Mouse (Mus musculus) lung, embryonic 15.5 days (tissue): ENCODE measurements around the gene Snx19. TPM values are rescaled to one million over a fixed set of nuclear protein-coding genes. Genes with fewer than 3 reads are reported as not detected.
A peak's percentile ranks its signal among the peaks of the same experiment; 100 is the strongest.

Source experiments
- ATAC-seq: fragments of 200-750 bp; cut with Nextera tagmentation; 2 replicates; pipeline ENCODE4 v1.8.0; 2017; ENCODE audit warnings: moderate number of reproducible peaks, borderline replicate concordance; ENCODE audit not compliant: low FRiP score, low TSS enrichment; ENCODE audit errors: extremely low read depth
- H3K27ac ChIP-seq: fragments of 300-500 bp; sonication (generic); 2 replicates; pipeline ENCODE4 v1.5.1; 2015; ENCODE audit warnings: moderate library complexity, mild to moderate bottlenecking, inconsistent platforms
- H3K27me3 ChIP-seq: fragments of 300-500 bp; sonication (generic); 2 replicates; pipeline ENCODE4 v1.6.1; 2015; ENCODE audit warnings: inconsistent platforms
- H3K36me3 ChIP-seq: fragments of 300-500 bp; sonication (generic); 2 replicates; pipeline ENCODE4 v1.6.1; 2015; ENCODE audit warnings: inconsistent platforms
- H3K4me1 ChIP-seq: fragments of 300-500 bp; sonication (generic); 2 replicates; pipeline ENCODE4 v1.6.1; 2015; ENCODE audit warnings: inconsistent platforms
- H3K4me2 ChIP-seq: fragments of 300-500 bp; sonication (generic); 2 replicates; pipeline ENCODE4 v1.6.1; 2015; ENCODE audit warnings: inconsistent platforms, mild to moderate bottlenecking, moderate library complexity
- H3K4me3 ChIP-seq: fragments of 300-500 bp; sonication (generic); 2 replicates; pipeline ENCODE4 v1.5.1; 2015; ENCODE audit warnings: mild to moderate bottlenecking, inconsistent platforms
- H3K9ac ChIP-seq: fragments of 300-500 bp; sonication (generic); 2 replicates; pipeline ENCODE4 v1.6.1; 2015; ENCODE audit warnings: inconsistent platforms
- H3K9me3 ChIP-seq: fragments of 300-500 bp; sonication (generic); 2 replicates; pipeline ENCODE4 v1.6.1; 2016; ENCODE audit warnings: inconsistent platforms
- WGBS: fragments of 180-500 bp; shearing (Covaris S2); methylation state at CpG from one replicate; pipeline ENCODE4 v1.1.7; 2015; 5-methylcytosine and 5-hydroxymethylcytosine counted together
- polyA plus RNA-seq: library from polyadenylated mRNA; unstranded; fragments of >200 nt; fragmentation: Nextera tagmentation; extraction: Ambion mirVana; gene quantifications from 2 replicates; pipeline ENCODE4 v1.2.1, GENCODE M21; 2015

Snx19 gene
- polyA plus RNA-seq, 1 experiment from 2014 or later = 17.1 TPM

DNA sequence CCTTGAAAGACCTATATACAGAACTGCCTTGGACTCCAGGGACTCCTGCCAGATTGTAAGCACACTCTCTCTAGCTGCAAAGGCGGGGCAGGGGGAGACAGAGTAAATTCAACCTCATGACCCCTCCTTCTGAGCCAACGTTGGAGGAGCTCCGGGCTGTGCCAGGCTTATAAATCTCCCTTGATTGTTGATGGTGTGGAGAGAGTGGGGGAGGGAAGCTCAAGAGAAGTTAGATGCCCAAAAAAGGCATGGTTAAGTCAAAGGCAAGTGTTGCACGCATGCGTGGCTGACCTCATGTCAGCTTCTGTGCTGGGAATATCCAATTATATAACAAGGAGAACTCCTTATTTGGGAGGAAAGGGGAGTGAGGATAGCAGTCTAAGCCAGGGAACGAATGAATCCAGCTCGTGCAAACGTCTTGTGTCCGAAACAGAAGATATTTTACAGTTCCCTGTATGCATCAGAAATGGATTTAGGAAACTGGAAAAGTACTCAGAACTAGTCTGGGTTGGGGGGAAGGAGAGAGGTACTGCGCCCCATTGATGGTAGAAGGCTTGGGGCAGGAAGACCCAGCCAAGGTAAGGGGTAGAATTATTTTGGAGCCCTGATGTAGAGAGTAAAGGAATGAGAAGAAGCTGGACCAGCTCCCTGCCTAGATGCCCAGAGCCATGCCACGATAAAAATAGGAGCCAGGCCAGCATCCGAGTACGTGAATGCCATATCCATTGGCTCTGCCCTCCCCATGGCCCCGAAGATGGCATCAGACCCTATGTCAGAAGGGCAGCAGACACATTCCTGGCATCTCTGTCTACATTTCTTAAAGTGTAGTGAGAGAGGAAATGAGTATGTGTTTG is 18.6 kb downstream of the Snx19 start:
- no peaks in the 10 kb centered on the region for H3K27me3 ChIP-seq
- no peak overlapping the region for H3K4me3 ChIP-seq
- H3K9ac ChIP-seq = no peak overlapping the region
- H3K27ac ChIP-seq = peak overlapping the region; percentile 79
- H3K4me2 ChIP-seq = no peak overlapping the region
- peaks cover 13% of the 10 kb centered on the region for H3K4me1 ChIP-seq
- peaks cover 17% of the 10 kb centered on the region; the same call in 1 of the 2 replicates for H3K36me3 ChIP-seq
- peak; percentile 91 for ATAC-seq
- 51% methylated on average over 14 of the region's 14 CpGs for WGBS
- H3K9me3 ChIP-seq = no peaks in the 10 kb centered on the region

DNA sequence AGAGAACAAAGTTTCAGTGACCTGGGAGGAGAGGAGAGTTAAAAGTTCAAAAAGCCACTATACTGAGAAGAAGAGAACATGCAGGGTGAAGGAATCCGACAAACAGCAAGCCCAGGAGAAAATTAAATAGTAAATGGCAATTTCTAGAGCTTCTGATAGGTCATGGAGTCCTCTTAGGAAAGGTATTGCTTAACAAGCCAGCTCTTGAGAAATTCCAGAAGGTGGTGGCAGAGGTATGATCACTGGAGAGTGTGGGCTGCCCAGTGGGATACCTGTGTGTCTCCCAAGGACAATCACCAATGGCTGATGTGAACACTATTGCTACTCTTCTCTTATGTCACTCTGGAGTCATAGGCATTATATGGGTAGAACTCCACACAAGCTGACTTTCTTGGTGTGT is 19.2 kb downstream of the Snx19 start:
- H3K27ac ChIP-seq = peak overlapping the region; percentile 79
- no peak overlapping the region for H3K4me3 ChIP-seq
- peaks cover 13% of the 10 kb centered on the region for H3K4me1 ChIP-seq
- WGBS = 76% methylated on average over 1 of the region's 1 CpGs
- H3K36me3 ChIP-seq = peaks cover 14% of the 10 kb centered on the region; the same call in 1 of the 2 replicates
- ATAC-seq = no peak
- no peak overlapping the region for H3K4me2 ChIP-seq
- H3K27me3 ChIP-seq = no peaks in the 10 kb centered on the region
- H3K9me3 ChIP-seq = no peaks in the 10 kb centered on the region
- no peak overlapping the region for H3K9ac ChIP-seq

DNA sequence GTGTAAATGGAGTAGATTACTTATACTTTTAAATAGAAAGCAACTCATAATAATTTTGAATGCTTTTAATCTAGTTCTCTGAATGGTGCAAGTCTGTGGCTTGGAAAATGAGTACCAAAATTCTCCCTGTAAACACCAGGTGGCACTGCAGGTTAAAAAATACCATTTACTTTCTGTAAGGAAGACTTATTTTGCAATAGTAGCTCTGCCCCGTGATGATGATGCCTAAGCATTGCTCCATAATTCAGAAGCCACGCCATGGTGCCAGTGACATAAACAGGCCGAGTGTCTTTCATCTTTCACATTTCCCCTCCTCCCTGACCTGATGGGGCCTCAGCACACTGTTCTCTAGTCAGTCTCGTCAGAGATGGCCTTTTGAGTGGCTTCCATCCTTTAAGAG is 21.6 kb downstream of the Snx19 start:
- H3K27ac ChIP-seq = no peak overlapping the region
- H3K27me3 ChIP-seq = no peaks in the 10 kb centered on the region
- no peak for ATAC-seq
- H3K4me3 ChIP-seq = no peak overlapping the region
- H3K4me1 ChIP-seq = peaks cover 13% of the 10 kb centered on the region
- H3K9ac ChIP-seq = no peak overlapping the region
- H3K9me3 ChIP-seq = no peaks in the 10 kb centered on the region
- no peak overlapping the region for H3K4me2 ChIP-seq
- peaks cover 9% of the 10 kb centered on the region; the same call in 1 of the 2 replicates for H3K36me3 ChIP-seq
- 23% methylated on average over 4 of the region's 4 CpGs for WGBS

DNA sequence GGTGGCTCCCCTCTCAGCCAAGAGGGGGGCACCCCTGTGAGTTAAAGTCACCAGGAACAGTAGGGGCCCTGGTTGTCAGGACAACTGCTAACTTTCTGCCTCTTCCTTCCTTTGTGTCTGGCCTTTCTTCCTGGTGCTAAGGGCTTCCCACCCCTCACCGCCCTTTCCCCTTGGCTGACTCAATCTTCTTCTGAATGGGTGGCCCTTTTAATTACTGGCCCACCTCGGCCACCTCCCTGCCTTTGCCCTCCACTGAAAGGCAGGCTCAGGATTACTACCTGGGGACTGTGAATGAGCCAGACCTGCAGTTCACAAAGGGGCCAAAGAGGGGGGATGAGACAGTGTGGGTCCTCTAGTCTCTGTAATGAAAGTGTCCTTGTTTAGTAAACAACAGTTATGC is 23.0 kb downstream of the Snx19 start:
- H3K9ac ChIP-seq = no peak overlapping the region

DNA sequence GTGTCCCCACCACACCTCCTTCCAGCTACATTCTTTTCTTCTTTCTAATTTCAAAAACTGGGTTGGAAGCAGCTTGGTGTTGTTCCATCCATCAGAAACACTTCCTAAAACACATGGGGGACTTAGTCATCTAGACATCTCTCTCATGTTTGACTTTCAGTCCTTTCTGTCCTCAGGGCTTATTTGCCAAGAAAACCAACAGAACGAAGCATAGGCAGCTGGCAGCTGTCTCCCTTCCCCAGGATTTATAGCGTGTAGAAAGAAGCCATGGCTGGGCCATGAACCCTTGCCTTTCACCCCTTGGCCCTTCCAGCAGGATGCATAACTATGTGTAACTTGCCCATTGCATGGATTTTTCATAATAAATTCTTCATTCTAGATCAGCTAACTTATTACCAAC is 23.9 kb downstream of the Snx19 start:
- peaks cover 10% of the 10 kb centered on the region; the same call in 1 of the 2 replicates for H3K36me3 ChIP-seq
- no peak overlapping the region for H3K4me3 ChIP-seq
- 36% methylated on average over 2 of the region's 2 CpGs for WGBS
- ATAC-seq = peak; percentile 75; the same call in 1 of the 2 replicates
- H3K27ac ChIP-seq = no peak overlapping the region
- no peak overlapping the region for H3K4me2 ChIP-seq
- no peaks in the 10 kb centered on the region for H3K9me3 ChIP-seq
- H3K4me1 ChIP-seq = 0 out of 2 replicates have a peak, but pooled peaks cover under 1% of the 10 kb centered on the region
- H3K27me3 ChIP-seq = no peaks in the 10 kb centered on the region
- H3K9ac ChIP-seq = no peak overlapping the region

More for the DNA sequence above, 23.0 kb downstream of the Snx19 start:
- peaks cover 8% of the 10 kb centered on the region for H3K4me1 ChIP-seq
- ATAC-seq = no peak
- H3K9me3 ChIP-seq = no peaks in the 10 kb centered on the region
- H3K27ac ChIP-seq = no peak overlapping the region
- no peaks in the 10 kb centered on the region for H3K27me3 ChIP-seq
- peaks cover 10% of the 10 kb centered on the region; the same call in 1 of the 2 replicates for H3K36me3 ChIP-seq
- H3K4me3 ChIP-seq = no peak overlapping the region
- WGBS = 68% methylated on average over 2 of the region's 2 CpGs
- no peak overlapping the region for H3K4me2 ChIP-seq

DNA sequence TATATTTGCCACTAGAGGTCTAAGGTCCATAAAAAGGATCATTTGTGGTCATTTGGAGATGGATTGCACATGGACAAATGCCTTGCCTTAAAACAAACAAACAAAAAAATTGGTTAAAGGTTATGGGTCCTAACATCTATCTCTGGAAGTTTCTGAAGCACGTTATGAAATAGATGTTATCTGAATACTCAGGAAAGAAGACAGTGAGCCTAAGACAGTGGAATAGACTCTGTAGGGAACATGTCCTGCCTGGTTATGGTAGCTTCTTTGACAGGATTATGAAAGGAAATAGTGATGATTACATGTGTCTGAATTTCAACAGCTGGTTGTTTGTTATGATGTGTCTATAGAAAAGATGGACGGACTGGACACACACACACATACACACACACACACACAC is 27.6 kb downstream of the Snx19 start:
- H3K27ac ChIP-seq = no peak overlapping the region
- H3K4me3 ChIP-seq = no peak overlapping the region
- H3K36me3 ChIP-seq = peaks cover 7% of the 10 kb centered on the region; the same call in 1 of the 2 replicates
- H3K9me3 ChIP-seq = no peaks in the 10 kb centered on the region
- no peak for ATAC-seq
- H3K9ac ChIP-seq = no peak overlapping the region
- no peak overlapping the region for H3K4me2 ChIP-seq
- H3K27me3 ChIP-seq = no peaks in the 10 kb centered on the region
- H3K4me1 ChIP-seq = no peaks in the 10 kb centered on the region
- WGBS = 54% methylated on average over 2 of the region's 2 CpGs

DNA sequence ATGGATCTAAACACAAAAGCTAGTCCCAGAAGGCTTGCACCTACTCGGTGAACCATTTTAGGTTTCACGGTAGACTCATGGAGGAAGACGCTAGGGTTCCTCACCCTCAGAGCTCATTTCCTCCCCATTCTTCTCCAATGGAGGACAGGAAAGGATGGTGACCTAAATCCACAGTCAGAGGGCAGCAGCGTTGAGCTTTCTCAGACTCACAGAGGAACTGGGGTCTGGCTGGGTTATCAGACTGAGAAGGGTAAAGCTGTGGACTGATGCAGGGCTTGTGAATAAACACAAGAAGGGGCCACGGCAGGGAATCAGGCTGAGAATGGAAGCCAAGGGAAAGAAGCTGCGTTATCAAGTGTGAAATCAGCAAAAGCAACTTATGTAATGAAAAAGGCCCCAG is 29.3 kb downstream of the Snx19 start:
- H3K9ac ChIP-seq = no peak overlapping the region

DNA sequence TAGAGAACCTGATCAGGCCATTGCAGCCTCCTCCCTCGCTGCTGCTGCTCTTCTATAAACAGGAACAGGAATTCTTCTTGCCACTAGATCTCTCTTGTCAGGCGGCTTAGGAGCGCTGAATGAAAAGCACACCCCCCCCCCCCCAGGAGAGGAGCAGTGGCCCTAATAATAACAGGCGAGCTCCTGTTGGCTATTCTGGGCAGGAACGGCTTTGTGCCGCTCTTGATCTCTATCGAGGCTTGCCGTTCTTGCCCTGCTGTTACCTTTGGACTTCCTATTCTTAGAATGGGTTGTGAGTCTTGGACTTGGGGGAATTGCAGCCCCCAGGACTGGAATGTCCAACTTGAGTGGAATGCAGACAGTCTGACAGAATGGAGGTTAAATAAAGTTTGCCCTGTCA is 33.6 kb downstream of the Snx19 start:
- peaks cover 24% of the 10 kb centered on the region for H3K36me3 ChIP-seq
- no peak overlapping the region for H3K9ac ChIP-seq
- WGBS = 44% methylated on average over 8 of the region's 8 CpGs
- H3K27ac ChIP-seq = no peak overlapping the region
- H3K27me3 ChIP-seq = no peaks in the 10 kb centered on the region
- H3K9me3 ChIP-seq = no peaks in the 10 kb centered on the region
- no peak overlapping the region for H3K4me2 ChIP-seq
- H3K4me1 ChIP-seq = no peaks in the 10 kb centered on the region
- no peak for ATAC-seq
- H3K4me3 ChIP-seq = no peak overlapping the region

More for the DNA sequence above, 29.3 kb downstream of the Snx19 start:
- WGBS = 69% methylated on average over 6 of the region's 6 CpGs
- Histone ChIP-seq H3K27ac (no peak overlapping the region), H3K9me3 (no peaks in the 10 kb centered on the region), H3K4me3 (no peak overlapping the region), H3K27me3 (no peaks in the 10 kb centered on the region), H3K4me2 (no peak overlapping the region), H3K4me1 (no peaks in the 10 kb centered on the region), H3K36me3 (peaks cover 7% of the 10 kb centered on the region; the same call in 1 of the 2 replicates)
- ATAC-seq = no peak

DNA sequence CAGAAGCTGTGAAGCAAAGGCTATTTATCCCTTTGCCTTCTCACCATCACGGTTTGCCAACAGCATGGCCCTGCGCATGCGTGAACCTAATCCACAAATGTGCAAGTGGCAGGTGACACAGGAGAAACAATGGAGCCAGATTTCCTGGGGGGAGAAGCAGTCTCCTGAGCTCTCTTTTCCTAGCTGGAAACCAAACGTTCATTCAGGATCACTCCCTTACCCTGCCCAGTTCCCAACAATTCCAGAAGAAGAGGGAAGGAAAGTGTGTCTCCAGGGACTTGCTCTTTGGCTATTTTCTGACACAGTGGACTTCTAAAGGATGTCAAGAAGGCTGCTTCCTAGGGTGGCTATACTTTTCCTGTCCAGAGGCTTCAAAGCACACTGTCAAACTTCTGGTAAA is 37.8 kb downstream of the Snx19 start:
- H3K9ac ChIP-seq = no peak overlapping the region
- H3K9me3 ChIP-seq = no peaks in the 10 kb centered on the region
- no peak overlapping the region for H3K27ac ChIP-seq
- 74% methylated on average over 4 of the region's 4 CpGs for WGBS
- H3K27me3 ChIP-seq = no peaks in the 10 kb centered on the region
- H3K4me2 ChIP-seq = no peak overlapping the region
- ATAC-seq = no peak
- H3K36me3 ChIP-seq = peaks cover 30% of the 10 kb centered on the region
- no peaks in the 10 kb centered on the region for H3K4me1 ChIP-seq
- H3K4me3 ChIP-seq = no peak overlapping the region

DNA sequence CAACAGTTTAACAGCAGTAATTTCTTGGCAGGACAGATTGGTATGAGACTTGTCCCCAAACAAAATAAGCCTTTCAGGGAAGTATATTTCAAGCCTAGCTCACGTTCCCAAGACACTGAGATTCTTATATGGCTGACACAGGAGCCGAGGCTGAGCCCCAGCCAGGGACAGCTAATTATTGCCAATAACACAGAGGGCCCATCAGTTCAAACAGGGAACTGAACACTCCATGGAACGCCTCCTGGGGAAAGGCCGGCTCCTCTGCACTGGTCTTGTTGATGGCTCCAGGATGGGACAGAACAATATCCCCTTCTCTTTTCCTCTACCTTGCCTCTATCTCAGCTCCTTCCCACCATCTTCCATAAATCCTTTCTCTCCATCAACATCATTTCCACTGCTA is 53.1 kb downstream of the Snx19 start:
- no peak overlapping the region for H3K4me3 ChIP-seq
- 48% methylated on average over 4 of the region's 4 CpGs for WGBS
- no peak overlapping the region for H3K27ac ChIP-seq

DNA sequence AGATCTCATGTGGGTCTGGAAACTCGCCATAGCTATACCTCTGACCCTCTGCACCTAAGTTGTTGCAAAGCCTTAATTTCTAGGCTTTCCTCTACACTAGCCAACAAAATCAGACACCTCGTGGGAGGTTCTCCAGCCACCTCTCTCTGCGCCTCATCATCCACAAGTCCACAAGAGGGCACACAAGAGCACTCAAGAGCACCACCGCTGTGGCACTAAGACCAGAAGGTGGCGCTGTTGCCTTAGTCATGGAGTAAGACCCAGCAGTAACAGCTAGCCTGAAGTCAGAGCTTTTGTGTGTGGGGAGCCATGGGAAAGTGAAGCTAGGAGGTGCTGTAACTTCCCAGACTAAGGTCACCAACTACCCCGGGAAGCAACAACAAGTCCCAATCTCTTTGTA is 53.6 kb downstream of the Snx19 start:
- Histone ChIP-seq H3K9me3 (no peaks in the 10 kb centered on the region), H3K27ac (no peak overlapping the region), H3K4me2 (no peak overlapping the region), H3K9ac (no peak overlapping the region), H3K36me3 (no peaks in the 10 kb centered on the region), H3K4me1 (no peaks in the 10 kb centered on the region), H3K27me3 (no peaks in the 10 kb centered on the region), H3K4me3 (no peak overlapping the region)
- ATAC-seq = peak; percentile 87
- 2% methylated on average over 6 of the region's 6 CpGs for WGBS

More for the DNA sequence above, 53.1 kb downstream of the Snx19 start:
- no peak for ATAC-seq
- Histone ChIP-seq H3K4me1 (no peaks in the 10 kb centered on the region), H3K9me3 (no peaks in the 10 kb centered on the region), H3K4me2 (no peak overlapping the region), H3K9ac (no peak overlapping the region), H3K36me3 (no peaks in the 10 kb centered on the region), H3K27me3 (no peaks in the 10 kb centered on the region)

DNA sequence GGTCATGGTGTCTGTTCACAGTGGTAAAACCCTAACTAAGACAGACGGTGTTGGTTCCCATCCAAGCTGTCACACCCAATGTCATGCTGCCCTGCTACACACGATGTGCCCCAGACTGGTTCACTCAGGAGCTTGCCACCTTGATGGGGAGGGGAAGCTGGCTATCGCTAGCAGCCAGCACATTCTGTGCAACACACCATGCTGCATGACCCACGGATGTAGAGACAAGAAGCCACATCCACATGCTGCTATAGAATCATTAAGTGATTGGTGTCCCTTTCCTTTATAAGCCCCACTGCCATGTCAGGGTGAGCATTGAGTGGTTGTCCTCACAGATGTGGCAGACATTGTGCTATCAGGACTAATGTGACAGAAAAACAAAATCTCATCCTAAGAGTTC is 55.2 kb downstream of the Snx19 start:
- H3K9ac ChIP-seq = no peak overlapping the region
- WGBS = 89% methylated on average over 4 of the region's 4 CpGs
- H3K27me3 ChIP-seq = no peaks in the 10 kb centered on the region
- no peak overlapping the region for H3K4me3 ChIP-seq
- no peak for ATAC-seq
- no peak overlapping the region for H3K4me2 ChIP-seq
- H3K36me3 ChIP-seq = no peaks in the 10 kb centered on the region
- no peaks in the 10 kb centered on the region for H3K4me1 ChIP-seq
- no peaks in the 10 kb centered on the region for H3K9me3 ChIP-seq
- no peak overlapping the region for H3K27ac ChIP-seq
